Mouse (Mus musculus) small intestine, adult 2 months (tissue): ENCODE data around the gene Mllt6.

Experiments
- CTCF ChIP-seq: fragments of 200-500 bp; IDR thresholded peaks from 2 replicates; pipeline ENCODE4 v1.5.1; 2012; ENCODE audit warnings: low read depth, mild to moderate bottlenecking, control low read depth, inconsistent platforms, low read length, moderate library complexity, mixed read lengths; ENCODE audit not compliant: insufficient replicate concordance, insufficient read length; ENCODE audit errors: extremely low read depth
- POLR2A ChIP-seq: fragments of 200-500 bp; IDR thresholded peaks from 2 replicates; pipeline ENCODE4 v1.6.1; 2012; ENCODE audit warnings: low read depth, mild to moderate bottlenecking, control low read depth, inconsistent platforms, low read length, moderate library complexity

GRCm38 (mm10) chr11:97654210-97654609 lies 9.0 kb upstream of the Mllt6 start:
- TF ChIP-seq POLR2A (no peak), CTCF (no peak)
